Mouse (Mus musculus) cerebellum, adult 18-20 months (tissue): ENCODE results near the gene Gm21974.
"Not testable (repeated sequence)": the region's sequence is repeated elsewhere in the genome, so short reads cannot be mapped to it uniquely, and the experiment has no call there.

Experiments used
- DNase-seq, 2 experiments: peaks; one replicate each; pipeline ENCODE4 v3.0.0; 2021

Gm21974 gene

GRCm38 (mm10) chr7:127895442-127895841 is at the start of gene Gm21974, which contains the start of gene Vkorc1:
Gene Gm21974, minus strand, starts transcription at chr7:127895454.
Gene Vkorc1, minus strand, starts transcription at chr7:127895617.
- DNase-seq: peak; percentile 96 to 97

GRCm38 (mm10) chr7:127944614-127945013 is 49.4 kb upstream of the Gm21974 start:
- no peak for DNase-seq

GRCm38 (mm10) chr7:127942097-127942496 is 46.8 kb upstream of the Gm21974 start:
- not testable (repeated sequence) for DNase-seq

DNA sequence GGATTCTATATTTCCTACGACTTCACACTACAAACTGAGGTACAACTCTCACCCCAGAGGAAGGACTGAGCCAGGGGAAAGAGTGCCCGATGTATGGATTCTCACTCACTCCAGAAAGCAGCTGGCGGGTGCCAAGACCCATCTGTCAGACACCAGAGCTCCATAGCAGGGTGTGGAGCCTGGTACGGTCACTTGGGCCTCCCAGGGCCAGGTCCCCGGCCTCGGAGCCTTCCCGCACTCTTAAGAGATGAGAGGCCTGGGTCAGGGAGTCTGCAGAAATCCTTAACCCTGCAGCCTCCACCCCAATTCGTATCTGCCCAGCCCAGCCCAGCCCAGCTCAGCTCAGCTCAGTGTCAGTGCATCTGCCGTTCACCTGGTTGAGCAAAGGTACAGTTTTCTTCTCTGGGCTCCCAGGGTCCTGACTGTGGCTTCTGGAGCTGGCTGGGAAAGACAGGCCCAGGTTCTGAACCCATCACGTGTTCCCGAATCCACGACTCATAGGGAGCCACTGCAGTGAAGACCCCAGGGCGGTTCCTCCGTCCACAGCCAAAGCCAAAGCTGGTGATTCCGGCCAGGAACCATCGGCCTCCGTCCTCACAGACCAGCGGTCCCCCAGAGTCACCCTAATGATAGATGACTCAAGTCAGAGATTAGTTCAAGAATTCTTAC is 41.1 kb upstream of the Gm21974 start:
- no peak for DNase-seq

DNA sequence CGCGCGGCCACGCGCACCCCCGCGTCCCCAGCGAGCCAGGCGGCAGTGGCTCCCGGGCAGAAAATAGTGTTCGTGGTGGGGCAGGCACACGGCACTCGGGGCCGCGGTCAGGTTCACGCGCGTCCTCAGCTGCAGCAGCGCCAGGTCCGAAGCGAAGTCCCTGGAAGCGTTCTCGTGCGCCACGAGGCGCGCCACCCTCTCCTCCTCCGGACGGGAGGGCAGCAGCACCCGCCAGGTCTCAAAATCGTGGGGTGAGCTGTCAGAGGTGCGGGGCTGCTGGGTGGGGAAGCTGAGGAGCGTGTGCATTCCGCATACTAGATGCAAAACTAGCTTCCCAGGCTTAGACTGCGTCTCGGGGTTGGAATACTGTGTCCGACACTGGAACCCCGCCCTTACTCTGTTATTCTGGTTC is 40.5 kb upstream of the Gm21974 start:
- DNase-seq: no peak

DNA sequence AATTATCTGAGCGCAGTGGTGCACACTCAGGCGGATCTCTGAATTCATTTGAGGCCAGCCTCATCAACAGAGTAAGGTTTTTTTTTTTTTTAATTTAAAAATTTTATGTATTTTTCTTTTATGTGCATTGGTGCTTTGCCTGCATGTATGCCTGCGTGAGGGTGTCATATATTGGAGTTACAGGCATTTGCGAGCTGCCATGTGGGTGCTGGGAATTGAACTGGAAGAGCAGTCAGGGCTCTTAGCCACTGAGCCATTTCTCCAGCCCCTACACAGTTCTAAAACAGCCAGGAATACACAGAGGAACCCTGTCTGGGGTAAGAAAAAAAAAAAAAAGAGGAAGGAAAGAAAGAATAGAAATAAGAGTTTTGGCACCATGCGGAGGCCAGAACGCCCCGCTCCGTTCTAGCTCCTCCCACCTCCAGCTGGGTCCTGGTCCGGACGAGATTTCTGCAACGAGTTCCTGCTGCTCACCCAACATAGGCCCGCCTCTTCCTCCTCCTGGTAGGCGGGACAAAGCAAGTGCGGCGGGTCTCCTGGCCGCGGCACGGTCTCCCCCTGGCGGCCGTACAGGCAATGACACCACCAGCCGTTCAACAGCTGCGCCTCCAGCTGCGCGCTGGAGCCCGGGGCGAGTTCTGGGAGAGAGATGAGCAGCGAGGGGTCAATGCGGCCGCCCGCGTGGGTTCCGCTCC is 39.9 kb upstream of the Gm21974 start:
- DNase-seq: peak; percentile 95 to 96

GRCm38 (mm10) chr7:127934075-127934474 is 38.8 kb upstream of the Gm21974 start:
- DNase-seq: no peak

- no peak for DNase-seq
Observed at GRCm38 (mm10) chr7:127932273-127933031, 37.2 kb upstream of the Gm21974 start.

- DNase-seq: no peak
Observed at GRCm38 (mm10) chr7:127931351-127932135, 36.3 kb upstream of the Gm21974 start.

DNA sequence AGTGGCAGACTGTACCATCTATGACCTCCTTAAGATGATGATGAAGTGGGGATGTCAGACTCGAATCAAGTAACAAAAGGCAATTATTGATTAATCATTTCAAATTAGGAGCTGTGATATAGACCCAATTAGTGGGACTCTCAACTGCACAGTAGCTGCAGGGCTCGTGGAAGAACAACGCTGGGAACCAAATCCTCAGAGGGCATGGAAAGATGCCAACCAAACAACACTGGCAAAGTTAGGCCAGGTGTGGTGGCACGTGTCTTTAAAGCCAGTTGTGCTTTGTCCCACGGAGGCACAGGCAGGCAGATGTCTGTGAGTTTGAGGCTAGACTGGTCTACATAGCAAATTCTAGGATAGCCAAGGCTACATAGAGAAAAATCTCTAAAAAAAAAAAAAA is 35.4 kb upstream of the Gm21974 start:
- DNase-seq: no peak

- no peak for DNase-seq
Observed at GRCm38 (mm10) chr7:127929923-127930322, 34.7 kb upstream of the Gm21974 start, which contains the start of gene Prss8. Gene Prss8, minus strand, starts transcription at chr7:127930104.

DNA sequence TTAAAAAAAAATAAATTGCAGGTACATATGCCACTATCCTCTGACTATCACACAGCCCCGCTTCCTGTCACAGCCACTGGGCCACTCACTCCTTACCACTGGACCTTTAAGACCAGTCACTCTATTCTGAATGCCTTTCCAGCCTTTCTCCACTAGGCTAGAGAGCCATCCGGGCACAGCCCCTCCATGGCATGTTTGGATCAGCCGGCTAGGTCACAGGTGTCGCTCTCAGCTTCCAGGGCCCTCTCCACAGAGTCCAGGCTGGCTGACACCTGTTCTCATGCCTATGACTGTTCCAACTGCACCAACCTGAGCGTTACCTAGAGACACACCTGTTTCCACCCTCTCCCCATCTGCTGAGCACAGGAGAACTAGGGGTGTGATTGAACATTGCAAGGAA is 33.3 kb upstream of the Gm21974 start:
- DNase-seq: peak in 1 of 2 experiments; percentile 33

DNA sequence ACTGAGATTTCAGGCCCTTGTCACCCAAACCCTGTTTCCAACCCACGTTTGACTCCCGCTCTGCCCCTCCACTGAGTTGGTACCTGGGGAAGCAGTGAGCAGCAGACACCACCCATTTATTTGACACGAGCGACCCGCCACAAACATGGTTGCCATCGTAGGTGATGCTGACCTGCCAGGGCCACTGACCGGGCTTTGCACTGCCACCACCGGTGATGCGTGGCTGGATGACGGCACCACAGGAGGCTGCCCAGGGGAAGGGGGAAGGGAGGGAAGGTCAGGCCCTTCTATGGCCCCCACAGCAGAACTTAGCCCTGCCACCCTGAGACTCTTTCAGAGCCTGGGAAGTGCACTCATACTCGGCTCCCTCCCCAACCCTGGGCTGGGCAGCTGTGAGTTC is 32.5 kb upstream of the Gm21974 start:
- DNase-seq: peak in 1 of 2 experiments; percentile 1

DNA sequence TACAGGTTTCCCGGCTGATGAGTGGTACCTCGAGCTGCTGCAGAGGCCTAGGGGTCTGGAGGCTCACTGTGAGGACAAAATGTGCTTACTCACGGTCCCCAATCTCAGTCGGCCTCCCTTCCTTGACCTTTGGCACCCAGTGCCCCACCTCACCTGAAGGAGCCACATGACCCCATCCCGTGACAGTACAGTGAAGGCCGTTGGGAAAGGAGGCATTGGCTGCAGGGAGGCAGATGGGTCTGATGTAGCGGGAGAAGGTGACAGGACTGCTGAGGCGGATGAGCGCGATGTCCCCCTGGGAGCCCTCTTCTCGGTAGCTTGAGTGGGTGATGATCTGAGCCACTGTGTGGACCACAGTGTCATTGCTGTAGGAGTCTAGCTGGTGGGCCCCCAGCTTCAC is 31.6 kb upstream of the Gm21974 start:
- DNase-seq: no peak

DNA sequence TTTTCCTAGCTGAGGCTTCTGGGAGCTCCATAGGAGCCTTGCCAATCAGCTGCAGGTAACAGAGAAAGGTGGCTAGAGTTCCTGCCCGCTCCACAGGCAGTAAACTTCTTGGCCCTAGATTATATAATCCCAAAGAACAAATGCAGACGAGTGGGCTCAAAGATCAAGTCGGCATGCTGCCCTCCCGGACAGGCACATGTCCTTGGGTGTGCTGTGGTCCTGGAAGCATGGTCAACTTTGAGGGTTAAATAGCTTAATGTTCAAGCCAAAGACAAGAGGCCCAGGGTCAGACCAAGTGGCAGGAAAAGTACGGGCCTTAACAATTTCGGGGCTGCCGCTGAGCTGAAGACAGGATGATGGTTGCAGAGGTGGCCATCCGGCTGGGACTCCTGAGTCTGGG is 30.8 kb upstream of the Gm21974 start:
- no peak for DNase-seq

- no peak for DNase-seq
Observed at GRCm38 (mm10) chr7:127925252-127925651, 30.0 kb upstream of the Gm21974 start.

DNA sequence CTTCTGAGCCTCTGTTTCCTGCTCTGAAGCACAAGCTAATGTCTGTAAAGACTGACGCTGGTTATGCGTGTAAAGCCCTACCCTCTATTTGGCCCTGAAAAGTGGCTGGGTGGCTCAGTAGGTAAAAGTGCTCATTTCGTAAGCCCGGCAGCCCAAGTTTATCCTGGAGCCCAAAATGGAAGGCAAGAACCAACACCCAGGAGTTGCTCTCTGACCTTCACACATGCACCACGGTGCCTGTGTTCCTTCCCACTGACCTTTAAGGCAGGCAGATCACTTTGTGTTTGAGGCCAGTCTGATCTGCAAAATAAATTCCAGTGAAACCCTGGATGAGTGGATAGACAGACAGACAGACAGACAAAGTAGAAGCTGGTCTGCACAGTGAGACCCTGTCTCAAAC is 28.5 kb upstream of the Gm21974 start:
- no peak for DNase-seq

DNA sequence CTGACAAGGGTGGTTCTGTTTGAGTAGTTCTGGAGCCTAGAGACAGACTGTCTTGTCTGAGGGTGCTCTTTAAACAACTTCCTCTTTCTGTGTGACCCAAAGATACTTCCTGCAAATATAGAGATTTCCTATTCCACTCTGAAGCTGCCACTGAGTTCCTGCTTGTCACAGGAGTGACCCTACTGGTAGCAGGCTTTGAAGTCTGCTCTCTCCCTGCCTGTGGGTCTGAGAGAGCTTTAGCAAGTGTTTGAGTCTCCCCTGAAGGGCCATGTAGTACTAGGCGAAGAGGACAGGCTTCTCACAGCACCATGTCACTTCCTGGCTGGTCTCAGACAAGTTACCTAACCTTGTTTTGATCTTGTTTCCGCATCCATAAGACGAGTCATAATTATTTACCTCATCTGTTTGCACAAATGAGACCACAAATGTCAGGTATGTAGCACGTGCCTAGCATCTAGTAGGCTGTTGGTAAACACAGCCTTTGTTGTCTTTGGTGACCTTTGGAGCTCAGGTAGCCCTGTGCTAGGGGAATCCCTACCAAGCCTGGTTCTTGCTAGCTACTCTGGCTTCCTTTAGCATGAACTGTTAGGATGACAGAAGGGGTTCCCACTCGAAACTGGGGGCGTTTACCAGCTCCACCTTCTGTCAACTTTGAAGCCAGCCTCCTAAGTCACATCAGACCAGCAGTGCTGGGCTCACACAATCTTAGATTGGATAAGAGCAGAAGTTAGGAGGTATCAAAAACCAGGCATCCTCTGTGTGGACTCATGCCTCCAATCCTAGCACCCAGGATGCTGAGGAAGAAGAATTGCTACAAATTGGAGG is 27.4 kb upstream of the Gm21974 start:
- no peak for DNase-seq

DNA sequence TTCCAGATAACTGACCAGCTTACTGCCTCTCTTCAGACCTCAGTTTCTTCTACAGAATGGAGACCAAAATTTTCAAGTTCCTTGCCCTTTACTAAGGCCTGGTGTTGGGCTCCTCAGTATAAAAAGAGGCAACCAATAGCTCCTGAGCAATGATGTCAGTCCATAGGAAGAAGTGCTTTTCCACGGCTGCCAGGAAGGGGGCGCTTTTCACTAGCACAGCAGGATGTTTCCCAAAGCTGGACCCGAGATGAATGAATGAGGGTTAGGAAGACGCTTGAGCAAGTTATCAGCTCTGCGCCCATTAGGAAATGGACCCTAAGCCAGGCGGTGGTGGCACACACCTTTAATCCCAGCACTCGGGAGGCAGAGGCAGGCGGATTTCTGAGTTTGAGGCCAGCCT is 26.3 kb upstream of the Gm21974 start:
- no peak for DNase-seq

- DNase-seq: no peak
Observed at GRCm38 (mm10) chr7:127919290-127919689, 24.0 kb upstream of the Gm21974 start.

GRCm38 (mm10) chr7:127918203-127918602 is 22.9 kb upstream of the Gm21974 start:
- DNase-seq: peak; percentile 42 to 51

GRCm38 (mm10) chr7:127915293-127915692 is 20.0 kb upstream of the Gm21974 start:
- no peak for DNase-seq
